In the genomic region with DNA sequence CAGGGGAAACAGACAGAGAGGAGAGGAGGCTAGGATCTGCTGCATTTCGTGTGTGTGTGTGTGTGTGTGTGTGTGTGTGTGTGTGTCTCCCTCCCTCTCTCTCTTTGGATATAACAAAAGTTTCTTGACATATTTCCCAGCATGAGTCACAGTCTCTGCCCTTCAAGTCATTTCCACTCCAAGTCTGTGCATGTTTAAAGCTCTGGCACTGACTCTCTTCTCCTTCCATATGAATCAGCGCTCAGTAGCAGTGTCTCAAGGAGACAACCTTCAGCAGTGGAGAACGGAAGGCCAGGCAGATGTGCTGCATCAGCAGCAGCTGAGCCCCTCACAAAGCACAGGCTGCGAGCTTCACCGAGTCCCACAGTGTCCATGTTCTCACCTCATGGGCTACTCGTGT, we compare ENCODE assay signal across 10 mouse cellular contexts. TPM values are rescaled to one million over a fixed set of nuclear protein-coding genes. Genes with fewer than 3 reads are reported as not detected.
DNase-seq lines count a peak whose midpoint lies in the region; ATAC-seq lines count a peak whose summit lies in the region.
"Had no signal": no experiment of that assay in that cellular context is flagged by ENCODE, and none has a peak within 500 bp of the region (broad histone marks: within the 10 kb centered on the region; RNA-seq: fewer than 3 reads in every experiment).

No protein-coding gene starts in this region.

- peaks cover 26% of the 10 kb centered on the region for H3K4me1 ChIP-seq in heart, embryonic 11.5 days (ENCODE audit: control insufficient read depth, insufficient read depth, low read length)
- peaks cover 14% of the 10 kb centered on the region for H3K4me1 ChIP-seq in forebrain, embryonic 10.5 days

- no peaks in the 10 kb centered on the region for H3K36me3 ChIP-seq in heart, embryonic 11.5 days (ENCODE audit: control insufficient read depth, insufficient read depth, low read length)
- no peaks in the 10 kb centered on the region for H3K36me3 ChIP-seq in forebrain, embryonic 10.5 days (replicated peaks)

- no peak overlapping the region for H3K9ac ChIP-seq in heart, embryonic 11.5 days (ENCODE audit: low read depth, low read length)

- WGBS in heart, embryonic 11.5 days (ENCODE audit: insufficient replicate concordance): 71% methylated on average over 6 of the region's 6 CpGs
- 83% methylated on average over 6 of the region's 6 CpGs for WGBS in forebrain, embryonic 10.5 days

- peak overlapping the region; percentile 47; the same call in 1 of the 2 replicates for H3K27ac ChIP-seq in heart, embryonic 11.5 days (ENCODE audit: low read depth, low read length)
- no peak overlapping the region for H3K27ac ChIP-seq in forebrain, embryonic 10.5 days
- H3K27ac ChIP-seq: macrophage had no signal

- no peak overlapping the region for H3K4me2 ChIP-seq in heart, embryonic 11.5 days

- H3K9me3 ChIP-seq in heart, embryonic 11.5 days (replicated peaks; ENCODE audit: control insufficient read depth, low read length): no peaks in the 10 kb centered on the region
- no peaks in the 10 kb centered on the region for H3K9me3 ChIP-seq in forebrain, embryonic 10.5 days

- no peak overlapping the region for H3K4me3 ChIP-seq in heart, embryonic 11.5 days (ENCODE audit: low read depth, low read length)
- H3K4me3 ChIP-seq in forebrain, embryonic 10.5 days: no peak overlapping the region

- DNase-seq in layer of hippocampus, adult 11-12 months (ENCODE audit: low spot score): peak; percentile 25
- DNase-seq in layer of hippocampus, adult 8-10 months (ENCODE audit: low spot score in 2 of 2): no peak
- DNase-seq in adrenal gland, adult 18-20 months (ENCODE audit: low spot score in 2 of 2): peak; percentile 41 to 43
- DNase-seq in right cerebral cortex, adult 2 months (ENCODE audit: low spot score in 2 of 2): peak; percentile 47 to 59
- DNase-seq in testis, postnatal 10 days (ENCODE audit: low spot score): no peak
- DNase-seq in forebrain, embryonic 10.5 days (ENCODE audit: extremely low spot score, low spot score): no peak
- no peak for DNase-seq in thymus, postnatal 36 days
- DNase-seq: gastrocnemius, postnatal 14 days had no signal

- H3K27me3 ChIP-seq in heart, embryonic 11.5 days (ENCODE audit: control insufficient read depth, insufficient read depth, low read length): no peaks in the 10 kb centered on the region
- no peaks in the 10 kb centered on the region for H3K27me3 ChIP-seq in forebrain, embryonic 10.5 days (ENCODE audit: poor library complexity, severe bottlenecking)

- 0 out of 2 replicates have a peak, but pooled peaks have one; percentile 33 for ATAC-seq in heart, embryonic 11.5 days (replicated peaks; ENCODE audit: insufficient number of reproducible peaks, low FRiP score, low TSS enrichment)

RNA-seq across cellular contexts. Expression of a gene that starts 58.6 kb away (rescaled TPM):
- total RNA-seq in layer of hippocampus, adult 8-10 months (2022): 10 to 100 TPM; 13.8 to 18.1 (median 15.1) TPM
- 10 to 100 TPM; 17.7 to 22.4 TPM for total RNA-seq in adrenal gland, adult 18-20 months (2021)
- polyA plus RNA-seq in heart, embryonic 11.5 days (2014; fragmentation: Nextera tagmentation; extraction: Ambion mirVana): 22.7 and 23.0 TPM in 2 replicates
- 8.1 and 8.5 TPM in 2 replicates for polyA plus RNA-seq in forebrain, embryonic 10.5 days (2016; fragmentation: Nextera tagmentation; extraction: Ambion mirVana)

Comparison
In these comparisons a context has a peak if more than half of its experiments do, and no peak if none do; other contexts are left out.
1. DNase-seq: peak in layer of hippocampus, adult 11-12 months (single experiment), adrenal gland, adult 18-20 months (2 of 2) and right cerebral cortex, adult 2 months (2 of 2); none in layer of hippocampus, adult 8-10 months (0 of 2), testis, postnatal 10 days (single experiment), forebrain, embryonic 10.5 days (single experiment) and thymus, postnatal 36 days (0 of 2).